Mouse (Mus musculus): ENCODE measurements around the gene Snapin. TPM values are rescaled to one million over a fixed set of nuclear protein-coding genes. Genes with fewer than 3 reads are reported as not detected.

Gene Snapin
- 118 and 120 TPM in 2 replicates for polyA plus RNA-seq (2015; fragmentation: Nextera tagmentation; extraction: Ambion mirVana)

DNA sequence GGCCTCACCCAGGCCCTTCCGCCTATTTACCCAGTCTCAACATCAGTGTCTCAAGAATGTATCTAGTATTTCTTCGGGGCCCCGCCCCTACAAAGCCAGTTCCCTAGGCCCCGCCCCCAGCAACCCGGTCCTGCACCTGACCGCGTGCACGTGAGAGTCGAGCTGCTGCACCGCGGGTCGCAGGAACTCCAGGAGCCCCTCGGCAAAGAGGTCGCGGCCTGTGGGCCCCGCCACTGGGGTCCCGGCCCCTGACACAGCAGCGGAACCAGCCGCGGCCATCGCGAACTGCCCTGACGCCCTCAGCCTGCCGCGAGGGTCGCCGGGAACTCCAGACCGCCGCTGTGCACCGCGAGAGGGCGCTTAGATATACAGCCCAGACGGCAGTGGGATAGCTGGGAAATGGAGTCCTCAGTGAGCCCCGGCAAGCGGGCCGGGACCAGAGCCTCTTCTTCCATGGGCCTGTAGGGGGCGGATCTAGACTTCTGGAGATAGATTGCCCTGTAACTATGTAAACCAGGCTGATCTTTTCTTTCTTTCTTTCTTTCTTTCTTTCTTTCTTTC lies at the start of gene Snapin:
TSS of gene Snapin (minus strand) at position 338 of the 561 bp plus-strand sequence.

DNA sequence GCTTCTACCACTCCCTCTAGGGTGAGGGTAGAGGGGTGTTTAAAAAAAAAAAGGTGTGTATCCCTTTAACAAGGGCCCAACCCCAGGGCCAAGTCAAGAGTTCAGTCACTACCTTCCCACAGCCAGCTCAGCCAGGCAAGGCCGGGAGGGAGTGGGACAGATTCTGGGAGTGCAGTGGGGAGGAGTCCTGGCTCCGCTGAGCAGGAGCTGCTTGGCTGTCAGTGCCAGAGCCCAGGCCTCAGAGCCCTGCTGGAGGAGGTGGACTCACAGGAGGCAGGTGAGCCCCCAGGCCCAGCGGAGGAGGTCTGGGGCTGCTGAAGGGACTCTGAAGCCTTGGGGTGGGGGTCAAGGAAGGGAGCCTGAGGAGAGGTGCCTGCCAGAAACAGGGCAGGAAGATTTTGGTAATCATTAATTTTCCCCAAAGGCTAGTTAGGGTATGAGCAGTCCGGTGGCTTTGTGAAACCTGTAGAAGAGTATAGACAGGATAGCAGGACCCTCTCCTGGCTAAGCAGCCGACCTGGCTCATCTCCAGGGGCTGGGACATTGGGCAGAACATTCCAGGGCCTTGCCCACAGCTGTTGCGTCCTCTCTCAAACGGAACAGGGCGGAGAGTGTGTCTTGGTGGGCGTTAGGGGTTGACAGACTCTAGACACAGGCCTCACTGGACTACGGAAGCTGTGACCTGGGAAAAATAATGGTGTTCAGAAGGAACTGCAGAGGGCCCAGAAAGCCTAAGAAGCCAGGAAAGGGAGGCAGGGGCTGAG lies 46.5 kb upstream of the Snapin start, which contains the start of gene S100a16:
TSS of gene S100a16 (plus strand) at position 114 of the 764 bp plus-strand sequence.

DNA sequence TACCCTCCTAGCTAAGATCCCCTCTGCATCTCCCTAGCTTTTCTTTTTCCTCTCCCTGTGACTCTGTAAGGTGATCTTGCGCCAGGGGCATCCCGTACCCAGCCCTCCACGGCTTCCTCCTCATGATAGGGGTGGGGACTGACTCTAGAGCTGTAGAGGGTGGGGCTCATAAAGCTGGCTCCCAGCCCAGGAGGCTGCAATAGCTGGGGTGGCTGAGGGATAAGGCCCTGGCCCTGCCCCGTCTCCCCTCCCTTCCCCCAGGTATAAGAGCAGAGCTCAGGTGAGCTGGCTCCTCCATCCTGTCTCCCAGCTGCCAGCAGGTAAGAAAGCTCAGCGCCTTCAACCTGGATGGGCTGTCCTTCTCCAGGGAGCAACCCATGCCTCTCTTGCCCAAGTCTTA lies 35.7 kb upstream of the Snapin start, which contains the start of gene S100a14:
TSS of gene S100a14 (plus strand) at position 277 of the 400 bp plus-strand sequence.

DNA sequence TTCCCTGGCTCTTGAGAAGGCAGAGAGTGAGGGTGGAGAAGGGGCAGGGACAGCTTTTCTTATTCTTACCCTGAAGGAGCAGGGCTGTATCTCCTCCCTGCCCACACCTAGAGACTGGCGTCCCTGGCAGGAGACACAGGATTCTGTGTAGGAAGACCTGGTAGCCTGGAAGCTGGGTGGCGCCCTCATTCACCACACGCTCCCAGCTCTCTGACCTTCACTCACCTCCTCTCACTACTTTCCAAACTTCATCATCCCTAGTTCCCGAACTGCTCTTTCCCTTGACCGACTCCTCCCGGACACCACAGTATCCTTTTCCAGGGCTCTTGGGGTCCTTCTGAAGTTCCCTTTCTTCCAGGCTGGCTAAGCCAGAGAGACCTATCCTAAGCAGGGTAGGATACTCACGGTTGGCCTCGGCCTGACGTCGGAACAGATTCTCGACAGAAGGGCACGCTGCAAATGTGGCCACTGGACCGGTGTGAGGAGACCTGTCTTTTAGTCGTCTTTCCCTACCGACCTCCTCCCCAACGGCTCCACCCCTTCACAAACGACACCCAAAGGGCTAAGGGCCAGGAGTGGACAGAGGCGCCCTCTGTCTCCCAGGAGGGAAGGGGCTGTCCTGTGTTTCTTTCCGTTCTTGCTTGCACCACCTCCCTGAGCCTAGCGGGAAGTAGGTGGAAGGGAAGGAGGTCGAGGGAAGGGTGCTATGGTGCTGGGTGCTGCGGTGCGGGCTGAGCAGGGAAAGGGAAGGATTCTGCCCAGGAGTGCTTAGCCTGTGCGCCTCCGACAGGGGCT lies 23.2 kb upstream of the Snapin start, which contains the start of the genes S100a1 and S100a13:
TSS of gene S100a1 (minus strand) at position 597 of the 795 bp plus-strand sequence.
TSS of gene S100a13 (plus strand) at position 640 of the 795 bp plus-strand sequence.

GRCm38 (mm10) chr3:90508950-90509746 lies 18.3 kb upstream of the Snapin start, which contains the start of gene Chtop:
TSS of gene Chtop (minus strand) at chr3:90509498.

DNA sequence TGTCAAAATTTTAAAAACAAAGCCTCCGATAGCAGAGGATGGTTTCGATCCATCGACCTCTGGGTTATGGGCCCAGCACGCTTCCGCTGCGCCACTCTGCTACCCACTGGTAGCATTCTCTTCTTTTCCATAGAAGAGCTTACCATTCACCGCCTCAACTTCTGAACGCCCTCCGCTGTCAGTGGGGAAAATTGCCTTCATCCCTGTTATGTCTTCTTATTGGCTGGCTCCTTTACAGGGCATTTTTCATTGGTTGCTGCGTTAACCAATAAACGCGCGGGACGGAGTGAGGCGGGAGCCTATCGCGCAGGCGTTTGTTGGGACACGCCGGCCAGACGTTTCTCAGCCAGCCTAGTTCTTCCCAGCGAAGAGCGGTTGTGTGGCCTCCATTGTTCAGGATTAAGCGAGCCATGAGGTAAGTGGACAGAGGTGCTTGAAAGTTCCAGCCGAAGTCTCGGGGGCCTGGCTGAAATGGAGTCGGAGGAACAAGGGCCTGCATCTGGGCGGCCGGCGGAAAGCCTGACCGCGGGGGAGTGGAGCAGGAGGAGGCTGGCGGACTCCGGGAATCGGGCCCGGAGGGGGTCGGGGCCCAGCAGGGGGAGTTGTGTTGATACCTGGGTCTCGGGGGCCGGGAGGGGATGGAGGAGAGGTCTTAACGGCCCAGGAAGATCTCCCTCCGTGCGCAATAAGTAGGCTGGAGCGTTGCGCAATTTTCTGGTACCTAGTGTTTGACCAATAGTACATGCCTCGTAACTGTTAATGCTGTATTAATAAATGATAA lies 14.8 kb downstream of the Snapin start, which contains the start of gene Ilf2:
TSS of gene Ilf2 (plus strand) at position 296 of the 781 bp plus-strand sequence.

DNA sequence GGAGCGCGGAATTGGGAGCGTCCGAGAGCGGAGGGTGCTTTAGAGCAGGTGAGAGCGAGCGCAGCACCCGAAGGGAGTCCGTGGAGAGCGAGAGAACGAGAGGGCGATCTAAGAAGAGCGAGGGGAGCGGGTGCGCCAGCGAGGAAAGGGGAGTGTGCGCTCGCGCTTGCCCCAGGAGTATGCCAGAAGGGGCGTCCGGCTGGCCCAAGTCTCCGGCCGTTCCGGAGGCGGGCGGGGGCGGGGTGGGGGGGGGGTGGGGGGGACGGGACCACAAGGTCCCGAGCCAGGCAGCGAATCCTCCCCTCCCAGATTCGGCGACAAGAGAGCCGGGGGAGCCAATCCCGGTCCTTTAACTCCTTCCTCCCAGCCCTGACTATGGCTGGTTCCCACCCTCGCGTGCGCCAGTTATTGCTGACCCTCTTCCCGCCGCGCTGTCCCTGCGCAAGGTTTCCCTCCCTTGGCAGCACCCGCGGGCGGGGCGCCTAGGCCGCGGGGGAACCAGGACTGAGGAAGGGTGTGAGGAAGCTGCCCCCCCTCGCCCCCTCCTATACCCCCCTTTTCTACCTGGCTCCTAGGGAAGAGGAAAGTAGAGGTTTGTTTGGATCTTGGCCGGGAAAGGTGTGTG lies 25.0 kb downstream of the Snapin start, which contains the start of gene Npr1:
TSS of gene Npr1 (minus strand) at position 181 of the 625 bp plus-strand sequence.

Other genes with a start within 250 kb of the Snapin start
- 1.3 and 1.5 TPM in 2 replicates for gene Creb3l4, start 247.5 kb downstream of the Snapin start, polyA plus RNA-seq (2015; fragmentation: Nextera tagmentation; extraction: Ambion mirVana)
- gene Slc39a1, start 242.9 kb downstream of the Snapin start, polyA plus RNA-seq (2015; fragmentation: Nextera tagmentation; extraction: Ambion mirVana): 72.4 and 77.7 TPM in 2 replicates
- gene Crtc2, start 236.9 kb downstream of the Snapin start, polyA plus RNA-seq (2015; fragmentation: Nextera tagmentation; extraction: Ambion mirVana): 10.5 and 10.7 TPM in 2 replicates
- gene Dennd4b, start 225.8 kb downstream of the Snapin start, polyA plus RNA-seq (2015; fragmentation: Nextera tagmentation; extraction: Ambion mirVana): 5.1 and 5.5 TPM in 2 replicates
- gene Gatad2b, start 197.9 kb downstream of the Snapin start, polyA plus RNA-seq (2015; fragmentation: Nextera tagmentation; extraction: Ambion mirVana): 5.7 and 6.3 TPM in 2 replicates
- gene Slc27a3, start 101.1 kb downstream of the Snapin start, polyA plus RNA-seq (2015; fragmentation: Nextera tagmentation; extraction: Ambion mirVana): 2.9 and 4.0 TPM in 2 replicates
- 9.1 and 9.9 TPM in 2 replicates for gene Ints3, start 57.4 kb downstream of the Snapin start, polyA plus RNA-seq (2015; fragmentation: Nextera tagmentation; extraction: Ambion mirVana)
- 7.6 and 8.8 TPM in 2 replicates for gene Npr1, start 25.2 kb downstream of the Snapin start, polyA plus RNA-seq (2015; fragmentation: Nextera tagmentation; extraction: Ambion mirVana)
- gene Ilf2, start 14.9 kb downstream of the Snapin start, polyA plus RNA-seq (2015; fragmentation: Nextera tagmentation; extraction: Ambion mirVana): 58.2 and 62.9 TPM in 2 replicates
- gene Chtop, start 18.5 kb upstream of the Snapin start, polyA plus RNA-seq (2015; fragmentation: Nextera tagmentation; extraction: Ambion mirVana): 66.7 and 74.5 TPM in 2 replicates
- 49.4 and 84.8 TPM in 2 replicates for gene S100a1, start 23.4 kb upstream of the Snapin start, polyA plus RNA-seq (2015; fragmentation: Nextera tagmentation; extraction: Ambion mirVana)
- 55.8 and 71.4 TPM in 2 replicates for gene S100a13, start 23.4 kb upstream of the Snapin start, polyA plus RNA-seq (2015; fragmentation: Nextera tagmentation; extraction: Ambion mirVana)
- gene S100a14, start 35.8 kb upstream of the Snapin start, polyA plus RNA-seq (2015; fragmentation: Nextera tagmentation; extraction: Ambion mirVana): 4.5 TPM in 1 of 2 replicates, not detected in the other
- 130 and 181 TPM in 2 replicates for gene S100a16, start 46.2 kb upstream of the Snapin start, polyA plus RNA-seq (2015; fragmentation: Nextera tagmentation; extraction: Ambion mirVana)
- gene S100a3, start 69.5 kb upstream of the Snapin start, polyA plus RNA-seq (2015; fragmentation: Nextera tagmentation; extraction: Ambion mirVana): 1.2 TPM in 2 replicates
- not detected in 2 replicates for gene S100a2, start 99.2 kb upstream of the Snapin start, polyA plus RNA-seq (2015; fragmentation: Nextera tagmentation; extraction: Ambion mirVana)
- gene Gm42674, start 110.9 kb upstream of the Snapin start, polyA plus RNA-seq (2015; fragmentation: Nextera tagmentation; extraction: Ambion mirVana): not detected in 2 replicates
- 14.1 and 14.6 TPM in 2 replicates for gene S100a4, start 112.7 kb upstream of the Snapin start, polyA plus RNA-seq (2015; fragmentation: Nextera tagmentation; extraction: Ambion mirVana)
- not detected in 2 replicates for gene S100a5, start 117.5 kb upstream of the Snapin start, polyA plus RNA-seq (2015; fragmentation: Nextera tagmentation; extraction: Ambion mirVana)
- gene S100a6, start 121.8 kb upstream of the Snapin start, polyA plus RNA-seq (2015; fragmentation: Nextera tagmentation; extraction: Ambion mirVana): 205 and 259 TPM in 2 replicates
- gene S100a7a, start 163.0 kb upstream of the Snapin start, polyA plus RNA-seq (2015; fragmentation: Nextera tagmentation; extraction: Ambion mirVana): not detected in 2 replicates
- 18.5 and 28.7 TPM in 2 replicates for gene S100a8, start 177.9 kb upstream of the Snapin start, polyA plus RNA-seq (2015; fragmentation: Nextera tagmentation; extraction: Ambion mirVana)
- 8.7 and 17.2 TPM in 2 replicates for gene S100a9, start 204.7 kb upstream of the Snapin start, polyA plus RNA-seq (2015; fragmentation: Nextera tagmentation; extraction: Ambion mirVana)
- 0.15 TPM in 1 of 2 replicates, not detected in the other for gene Pglyrp4, start 235.9 kb upstream of the Snapin start, polyA plus RNA-seq (2015; fragmentation: Nextera tagmentation; extraction: Ambion mirVana)

Data from skeletal muscle tissue, postnatal 0 days (tissue).